Mouse (Mus musculus) erythroblast, embryonic 14.5 days (primary cell): Measurements from ENCODE around the gene Sdc1.

Experiments
- GATA1 ChIP-seq: IDR thresholded peaks from 2 replicates; pipeline ENCODE4 v1.6.1; 2012; ENCODE audit warnings: low read length, inconsistent platforms, mixed read lengths
- TAL1 ChIP-seq: IDR thresholded peaks from 3 replicates; pipeline ENCODE4 v1.6.1; 2012; ENCODE audit warnings: low read length, inconsistent platforms, mixed read lengths

DNA sequence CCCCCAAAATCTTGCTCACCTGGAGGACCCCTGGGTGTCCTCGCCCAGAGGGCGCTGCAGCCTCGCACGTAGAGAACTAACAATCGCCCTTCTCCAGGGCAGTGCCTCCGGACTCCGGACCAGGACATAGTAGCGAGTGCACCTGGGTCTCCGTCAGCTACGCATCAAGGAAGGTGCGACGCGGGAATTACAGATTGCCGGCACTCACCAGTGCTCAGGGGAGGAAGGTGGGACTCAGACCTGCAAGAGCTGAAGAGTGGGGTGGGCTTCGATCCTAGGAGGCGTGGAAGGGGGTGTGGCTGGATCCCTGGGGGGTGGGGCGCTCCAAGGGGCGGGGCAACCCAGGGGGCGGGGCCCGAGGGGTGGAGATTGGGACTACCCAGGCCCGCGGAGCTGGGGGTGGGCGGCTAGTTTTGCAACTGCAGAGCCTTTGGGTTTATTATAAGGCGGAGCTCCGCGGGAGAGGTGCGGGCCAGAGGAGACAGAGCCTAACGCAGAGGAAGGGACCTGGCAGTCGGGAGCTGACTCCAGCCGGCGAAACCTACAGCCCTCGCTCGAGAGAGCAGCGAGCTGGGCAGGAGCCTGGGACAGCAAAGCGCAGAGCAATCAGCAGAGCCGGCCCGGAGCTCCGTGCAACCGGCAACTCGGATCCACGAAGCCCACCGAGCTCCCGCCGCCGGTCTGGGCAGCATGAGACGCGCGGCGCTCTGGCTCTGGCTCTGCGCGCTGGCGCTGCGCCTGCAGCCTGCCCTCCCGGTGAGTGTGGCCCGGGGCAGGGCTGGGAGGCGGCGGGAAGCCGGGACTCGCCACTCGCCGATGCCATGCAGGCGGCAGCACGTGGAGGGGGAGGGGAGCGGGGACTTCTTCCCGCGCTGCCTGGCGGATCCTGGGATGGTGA, at the start of gene Sdc1:
- TF ChIP-seq TAL1 (no peak), GATA1 (no peak)
